Mouse (Mus musculus) retina, embryonic 14.5 days (tissue): Measurements from ENCODE around the gene Gm6525.

Source experiments
- DNase-seq: peaks from one replicate; pipeline ENCODE4 v3.0.0-alpha.2; 2015; ENCODE audit warnings: low spot score

Gm6525 gene

DNA sequence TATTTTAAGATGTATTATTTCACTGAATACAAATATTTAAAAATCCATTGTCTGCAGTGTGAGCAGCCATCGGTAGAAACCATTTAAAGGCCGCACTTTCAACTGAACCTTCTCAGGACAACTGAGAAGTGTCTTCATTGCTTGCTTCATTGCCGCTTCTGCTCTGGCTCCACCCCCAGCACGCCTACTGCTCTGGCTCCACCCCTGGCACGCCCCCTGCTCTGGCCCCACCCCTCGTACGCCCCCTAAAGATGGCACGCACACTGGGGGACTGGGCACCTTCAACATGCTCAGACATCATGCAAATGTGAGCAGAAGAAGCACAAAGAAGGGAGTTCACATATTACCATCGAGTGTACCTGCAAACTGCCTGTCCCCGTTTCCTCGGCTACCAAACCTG, 1.5 kb upstream of the Gm6525 start:
- no peak for DNase-seq

DNA sequence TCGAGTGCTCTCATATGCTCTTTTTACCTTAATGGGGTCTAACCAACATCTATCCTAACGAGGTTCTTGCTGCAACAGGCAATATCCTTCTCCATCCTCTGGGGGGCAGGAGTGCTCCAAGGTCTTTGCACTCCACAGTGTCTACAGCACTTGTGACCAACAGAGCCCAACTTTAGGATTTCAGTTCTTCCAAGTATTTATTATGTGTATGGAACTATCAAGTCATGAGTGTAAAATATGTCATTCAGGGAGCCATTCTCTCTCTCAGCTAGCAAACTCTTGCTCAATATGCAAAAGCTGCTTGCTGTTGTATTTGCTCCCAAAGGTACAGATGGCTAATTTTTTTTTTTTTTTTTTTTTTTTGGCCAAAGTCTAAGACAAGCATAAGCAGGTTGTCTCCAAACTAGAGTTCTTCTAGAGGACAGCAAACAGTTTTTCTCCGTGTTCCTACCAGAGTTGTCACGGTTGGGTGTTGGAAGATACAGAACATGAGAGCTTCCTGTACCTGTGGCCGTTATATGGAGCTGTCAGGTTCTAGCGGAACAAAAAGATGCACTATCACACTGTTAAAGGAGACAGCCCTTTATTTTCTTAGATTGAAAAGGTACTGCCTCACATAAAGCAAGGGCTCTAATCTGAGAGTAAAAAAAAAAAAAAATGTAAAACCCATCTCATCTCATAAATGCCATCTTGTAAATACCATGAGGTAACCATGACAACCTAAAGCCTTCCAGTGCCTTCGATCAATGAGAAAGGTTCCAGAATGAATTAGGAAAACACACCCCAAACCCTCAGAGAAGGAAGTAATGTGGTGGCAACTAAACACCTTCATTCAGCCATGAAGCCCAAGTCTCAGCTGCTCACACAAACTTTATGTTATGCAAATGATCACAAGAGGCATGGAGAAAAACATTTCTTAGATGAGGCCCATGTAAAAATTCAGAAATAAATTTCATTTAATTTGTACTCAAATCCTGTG, 1.7 kb downstream of the Gm6525 start:
- peak; percentile 86 for DNase-seq

DNA sequence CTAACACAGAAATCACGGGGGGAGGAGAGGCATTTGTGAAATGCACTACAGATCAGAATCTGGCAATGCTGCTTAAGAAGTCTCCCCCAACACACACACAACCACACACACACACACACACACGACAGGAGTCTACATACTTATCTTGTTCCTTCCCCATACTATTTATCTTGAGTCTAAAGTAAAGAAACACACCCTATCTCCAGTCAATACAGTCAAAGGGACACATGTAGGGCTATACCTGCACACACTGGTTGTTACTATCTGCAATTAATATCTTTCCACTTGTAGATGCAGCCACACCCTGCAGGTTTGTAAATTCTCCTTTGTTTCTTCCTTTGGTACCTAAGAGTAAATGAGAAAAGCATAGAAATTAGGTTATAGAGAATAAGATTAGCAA, 3.9 kb downstream of the Gm6525 start:
- DNase-seq: no peak

DNA sequence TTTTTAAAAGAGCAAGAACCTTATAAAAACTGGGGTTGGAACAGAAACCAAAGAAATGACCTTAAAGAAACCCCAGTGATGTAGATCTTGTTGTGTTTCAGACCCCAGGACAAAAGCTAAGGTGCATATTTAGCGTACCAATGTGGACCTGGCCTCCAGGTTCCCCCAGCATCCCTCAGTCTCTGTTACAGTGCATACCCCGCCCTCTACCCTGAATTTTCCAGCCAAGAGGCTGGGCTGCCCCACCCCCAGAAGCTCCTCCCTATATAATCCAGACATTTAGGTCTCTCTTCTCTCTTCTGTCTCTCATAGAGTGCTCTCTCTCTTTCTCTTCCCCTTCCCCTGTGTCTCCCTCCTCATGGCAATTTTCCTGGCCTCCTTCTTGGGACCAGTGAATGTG, 6.4 kb downstream of the Gm6525 start:
- no peak for DNase-seq

DNA sequence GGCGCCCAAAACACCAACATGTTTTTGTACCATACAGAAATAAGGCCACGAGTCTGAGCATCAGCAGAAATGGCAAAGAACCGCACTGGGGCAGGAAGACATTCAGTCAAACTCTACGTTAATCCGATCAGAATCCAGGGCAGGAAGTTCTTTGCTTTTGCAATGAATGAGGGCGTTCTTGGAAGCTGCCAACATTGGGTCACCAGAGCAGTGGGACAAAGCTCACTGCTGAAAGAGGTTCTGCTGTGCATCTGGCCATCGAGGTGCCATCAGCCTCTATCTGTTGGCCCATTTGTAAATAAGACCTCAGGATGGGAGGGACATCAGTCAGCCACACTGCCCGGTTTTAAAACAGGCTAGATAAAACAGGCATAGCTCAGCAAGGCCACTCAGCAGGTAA, 7.2 kb downstream of the Gm6525 start:
- DNase-seq: no peak

DNA sequence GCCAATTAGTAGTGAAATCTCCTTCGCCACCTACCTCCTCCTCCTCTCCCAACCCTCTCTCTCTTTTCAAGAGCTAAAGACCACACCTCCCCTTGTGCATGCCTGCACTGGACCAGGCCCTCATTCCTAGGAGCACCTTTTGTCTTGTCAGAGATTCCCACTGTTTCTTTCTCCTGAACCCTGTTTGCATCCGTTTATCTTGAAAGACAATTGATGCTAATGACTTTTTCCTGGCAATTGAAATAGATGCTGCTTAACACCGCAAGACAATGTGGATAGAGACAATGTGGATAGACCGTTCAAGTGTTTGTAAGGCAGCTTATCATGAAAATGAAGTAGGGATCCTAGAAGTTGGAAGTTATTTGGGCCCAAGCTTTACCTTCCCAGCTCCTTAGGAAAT, 7.8 kb downstream of the Gm6525 start:
- DNase-seq: no peak

DNA sequence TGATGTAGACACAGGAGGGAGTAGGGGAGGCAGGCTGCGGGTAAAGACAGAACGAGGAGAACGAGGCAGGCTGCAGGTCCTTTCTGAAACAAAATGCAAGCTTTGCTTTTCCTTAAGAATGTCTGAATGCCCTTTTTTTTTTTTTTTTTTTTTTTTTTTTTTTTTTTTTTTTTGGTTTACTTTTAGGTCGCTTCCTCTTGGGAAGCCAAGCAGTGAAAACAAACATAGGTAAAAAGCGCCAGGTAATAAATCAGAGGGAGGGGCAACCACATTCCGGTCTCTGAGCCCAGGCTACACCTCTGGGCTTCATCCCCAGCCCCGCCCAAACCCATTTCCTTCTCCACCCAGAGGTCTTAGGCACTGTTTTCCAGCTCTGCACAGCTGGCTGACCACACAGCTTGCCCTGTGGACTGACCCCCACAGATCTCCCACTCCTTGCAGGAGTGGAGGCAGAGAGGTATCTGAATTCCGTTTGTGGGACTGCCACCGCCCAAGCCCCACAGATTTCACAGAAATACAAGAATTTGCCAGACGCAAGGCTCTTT, 15.8 kb downstream of the Gm6525 start:
- no peak for DNase-seq

DNA sequence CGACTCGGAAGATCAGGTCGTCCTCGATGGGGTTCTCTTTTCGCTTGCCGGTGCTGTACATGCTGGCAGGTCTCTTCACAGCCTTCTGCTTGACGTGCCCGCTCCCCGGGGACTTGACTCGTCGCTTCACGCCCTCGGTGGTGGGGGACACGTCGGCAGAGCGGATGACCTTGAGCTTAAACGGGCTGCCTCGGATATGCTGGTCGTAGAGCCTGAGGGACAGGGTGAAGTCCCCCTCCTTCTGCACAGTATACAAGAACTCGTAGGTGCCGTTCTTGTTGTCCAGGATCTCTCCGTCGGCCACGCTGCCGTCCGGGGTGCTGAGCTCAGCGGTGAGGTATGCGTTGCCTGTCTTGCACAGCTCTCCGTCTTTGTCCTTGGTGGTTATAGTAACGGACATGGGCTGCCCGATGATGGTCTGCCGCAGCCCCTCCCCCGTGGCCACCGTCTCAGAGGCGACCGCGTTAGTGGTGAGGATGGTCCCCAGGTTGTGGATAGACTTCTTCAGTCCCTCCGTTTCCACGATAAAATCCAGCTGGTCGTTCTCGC, 16.7 kb downstream of the Gm6525 start:
- peak; percentile 13 for DNase-seq

DNA sequence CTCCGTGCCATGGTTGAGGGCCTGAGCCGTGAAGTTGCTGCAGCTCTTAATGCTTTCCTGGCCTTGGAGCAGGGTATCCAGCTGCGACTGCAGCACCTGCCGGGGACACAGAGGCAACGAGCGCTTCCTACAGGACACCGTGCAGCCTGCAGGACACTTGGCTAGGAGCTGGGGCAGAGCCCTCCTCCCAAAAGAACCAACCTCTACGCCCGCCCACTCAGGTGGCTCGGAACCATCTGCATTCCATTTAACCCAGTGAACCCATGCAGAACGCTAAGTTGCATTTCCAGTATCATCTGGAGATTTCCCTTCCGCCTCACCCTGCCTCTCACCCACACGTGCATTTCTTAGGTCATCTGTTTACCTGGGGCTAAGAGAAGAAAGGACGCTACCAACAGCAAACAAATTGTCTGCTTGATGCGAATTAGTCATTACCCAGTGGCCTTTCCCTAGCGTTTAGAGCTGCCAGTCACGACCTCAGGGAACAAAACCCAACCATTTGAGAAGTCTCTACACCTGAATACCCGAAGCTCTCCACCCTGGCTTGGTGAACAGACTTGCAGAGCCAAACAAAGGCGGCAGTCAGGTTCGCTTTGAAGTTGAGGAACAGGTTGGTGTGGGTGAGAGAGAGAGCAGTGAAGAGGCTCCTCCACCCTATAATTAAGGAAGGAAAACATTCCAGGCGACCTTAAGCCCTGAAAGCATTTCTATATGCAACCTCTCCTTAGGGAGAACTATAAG, 17.4 kb downstream of the Gm6525 start:
- no peak for DNase-seq

DNA sequence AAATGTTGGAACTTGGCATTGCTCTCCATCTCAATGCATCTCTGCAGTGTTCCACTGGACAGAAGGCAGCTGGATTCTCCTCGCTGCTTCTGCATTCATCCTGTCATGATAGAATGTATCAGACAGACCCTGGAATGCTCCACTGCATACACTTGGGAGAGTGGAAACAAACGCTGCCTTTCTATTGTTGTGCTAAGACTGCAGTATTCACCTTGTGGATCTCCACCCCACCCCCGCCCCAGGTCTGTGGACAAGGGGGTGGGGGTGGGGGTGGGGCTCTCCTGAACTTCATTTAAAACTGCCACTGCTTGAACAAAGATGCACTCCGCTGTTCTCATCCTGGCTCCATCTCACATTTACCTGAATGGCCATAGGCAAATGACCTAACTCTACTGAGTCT, 20.0 kb downstream of the Gm6525 start:
- DNase-seq: no peak

DNA sequence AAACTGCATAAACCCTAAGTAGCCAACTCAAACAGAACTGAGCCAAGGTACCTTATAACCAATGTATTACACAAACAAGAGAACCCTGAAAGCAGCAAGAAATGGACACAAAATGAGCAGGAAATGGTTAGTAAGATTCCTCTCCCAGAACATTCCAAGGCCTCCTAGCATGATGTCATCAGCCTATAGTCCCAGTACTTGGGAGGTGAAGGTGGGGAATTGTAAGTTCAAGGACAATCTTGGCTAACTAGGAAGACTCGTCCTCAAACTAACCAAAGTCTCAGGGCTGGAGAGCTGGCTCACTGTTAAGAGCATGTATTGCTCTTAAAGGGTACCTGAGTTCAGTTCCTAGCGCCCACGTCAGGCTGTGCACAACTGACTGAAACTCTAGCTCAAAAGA, 24.3 kb downstream of the Gm6525 start:
- no peak for DNase-seq

DNA sequence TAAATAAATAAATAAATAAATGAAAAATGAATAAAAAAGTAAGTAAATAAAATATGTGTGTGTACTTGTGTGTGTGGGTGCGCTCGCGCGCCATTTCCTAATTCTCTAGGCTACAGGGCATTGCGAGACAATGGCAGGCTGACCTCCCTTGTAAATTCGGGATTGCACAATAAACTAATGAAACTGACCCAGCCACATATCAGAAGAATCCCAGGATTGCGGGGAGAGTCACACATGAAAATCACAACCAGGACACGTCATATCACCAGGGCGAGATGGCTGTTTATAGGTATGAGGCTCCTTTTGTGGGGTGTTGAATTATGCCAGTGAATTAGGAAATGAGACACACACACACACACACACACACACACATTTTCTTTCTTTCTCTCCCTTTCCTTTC, 25.6 kb downstream of the Gm6525 start:
- no peak for DNase-seq

DNA sequence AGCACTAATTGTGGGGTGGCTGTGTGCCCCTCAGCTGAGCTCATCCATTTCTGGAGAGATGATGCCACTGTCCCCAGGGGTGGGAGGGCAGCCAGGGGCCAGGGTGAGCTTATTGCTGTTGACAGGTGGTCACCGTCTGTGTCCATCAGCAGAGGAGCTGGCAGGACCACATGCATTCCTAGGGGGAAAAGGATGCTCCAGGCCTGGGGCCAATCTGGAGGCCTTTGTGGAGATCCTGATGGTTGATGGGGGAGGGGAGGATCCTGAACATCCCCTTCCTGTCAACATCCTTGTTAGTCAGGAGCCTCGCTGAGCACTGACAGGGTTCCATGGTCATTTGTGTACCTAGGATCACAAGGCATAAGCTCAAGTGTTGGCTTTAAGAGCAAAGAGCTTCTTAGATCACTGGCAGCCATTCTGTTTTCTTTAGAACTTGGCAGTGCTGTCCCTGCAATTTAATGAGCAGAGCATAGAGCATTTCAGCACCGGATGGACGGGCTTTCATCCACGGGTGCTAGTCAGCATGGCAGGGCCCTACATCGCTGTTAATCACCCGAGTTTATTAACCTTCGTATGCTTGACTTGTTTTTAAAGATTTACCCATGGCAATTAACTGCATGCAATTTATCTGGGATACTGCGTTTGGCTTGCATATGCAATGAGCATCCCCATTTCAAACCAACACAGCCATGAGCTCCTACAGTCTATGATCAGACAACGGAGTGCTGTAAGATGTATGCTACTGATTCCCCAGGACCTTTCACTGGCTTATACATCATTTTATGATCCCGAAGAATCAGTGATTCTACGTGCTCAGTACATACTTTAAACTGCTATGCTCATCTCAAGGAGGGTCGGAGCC, 26.9 kb downstream of the Gm6525 start:
- DNase-seq: peak; percentile 80

DNA sequence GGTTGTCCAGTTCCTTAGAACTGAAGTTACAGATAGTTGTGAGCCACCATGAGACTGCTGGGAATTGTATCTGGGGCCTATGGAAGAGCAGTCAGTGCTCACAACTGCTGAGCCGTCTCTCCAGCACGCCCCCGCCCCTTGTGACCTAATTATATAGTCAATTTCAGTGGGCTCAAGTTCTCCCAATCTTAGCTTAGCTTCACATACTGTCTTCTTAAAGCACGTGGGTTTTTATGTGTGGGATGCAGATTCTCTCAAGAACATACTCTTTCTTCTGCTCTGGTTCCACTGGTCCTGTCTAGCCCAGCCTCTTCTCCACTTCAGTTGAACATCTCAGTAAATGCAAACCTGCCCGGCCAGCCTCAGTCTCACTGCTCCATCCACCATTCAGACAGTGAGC, 30.7 kb downstream of the Gm6525 start:
- no peak for DNase-seq

DNA sequence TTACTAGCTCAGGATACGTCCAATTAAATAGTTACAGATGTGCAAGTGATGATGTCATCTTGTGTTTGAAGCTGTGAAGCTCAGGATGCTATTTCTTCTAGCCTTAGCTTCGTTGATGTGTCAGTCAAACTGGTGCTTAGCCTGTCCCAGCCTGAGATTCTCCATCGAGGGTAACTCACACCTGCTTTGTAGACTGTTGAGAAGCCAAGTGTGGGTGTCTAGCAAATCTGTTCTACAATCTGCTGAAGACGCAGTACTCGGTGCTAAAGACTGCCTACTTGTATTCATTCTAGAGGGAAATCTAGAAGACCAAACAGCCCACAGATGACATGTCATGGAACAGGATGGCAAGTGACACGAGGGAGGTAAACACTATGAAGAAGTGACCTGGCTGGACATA, 31.7 kb downstream of the Gm6525 start:
- no peak for DNase-seq

DNA sequence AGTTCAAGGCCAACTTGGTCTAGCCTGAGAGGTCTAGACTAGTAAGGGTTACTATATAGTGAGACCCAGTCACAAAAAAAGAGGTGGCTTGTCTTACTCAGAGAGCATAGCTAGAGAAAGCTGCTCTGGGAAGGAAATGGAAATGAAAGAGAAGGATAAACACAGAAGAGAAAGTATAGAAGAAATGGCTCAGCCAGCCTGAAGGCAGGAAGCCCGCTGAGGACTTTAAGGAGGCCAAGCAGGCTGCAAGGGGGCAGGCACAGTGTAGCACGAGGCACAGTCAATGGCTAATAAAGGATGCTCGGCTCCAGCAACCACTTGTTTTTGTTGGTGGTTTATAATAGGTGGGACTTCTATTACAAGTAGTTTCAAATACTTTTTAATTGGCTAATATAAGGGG, 32.2 kb downstream of the Gm6525 start:
- no peak for DNase-seq

DNA sequence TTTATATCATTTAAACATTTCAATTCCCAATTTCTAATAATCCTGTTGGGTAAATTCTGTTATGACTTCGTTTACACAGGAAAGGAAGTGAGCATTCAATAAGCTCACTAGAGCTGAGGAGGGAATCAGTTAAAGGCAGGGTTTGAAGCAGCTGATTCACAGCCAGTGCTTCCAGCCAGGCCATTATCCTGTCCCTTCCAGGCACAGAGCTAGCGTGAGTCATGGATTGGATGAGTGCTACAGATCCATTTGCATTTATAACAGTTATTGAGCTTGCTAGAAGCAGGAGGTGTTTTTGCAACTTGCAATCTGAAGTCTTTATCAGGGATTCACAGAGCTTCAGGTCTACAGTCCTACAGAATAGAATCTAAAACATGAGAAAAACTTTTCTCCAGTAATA, 33.5 kb downstream of the Gm6525 start:
- DNase-seq: no peak

DNA sequence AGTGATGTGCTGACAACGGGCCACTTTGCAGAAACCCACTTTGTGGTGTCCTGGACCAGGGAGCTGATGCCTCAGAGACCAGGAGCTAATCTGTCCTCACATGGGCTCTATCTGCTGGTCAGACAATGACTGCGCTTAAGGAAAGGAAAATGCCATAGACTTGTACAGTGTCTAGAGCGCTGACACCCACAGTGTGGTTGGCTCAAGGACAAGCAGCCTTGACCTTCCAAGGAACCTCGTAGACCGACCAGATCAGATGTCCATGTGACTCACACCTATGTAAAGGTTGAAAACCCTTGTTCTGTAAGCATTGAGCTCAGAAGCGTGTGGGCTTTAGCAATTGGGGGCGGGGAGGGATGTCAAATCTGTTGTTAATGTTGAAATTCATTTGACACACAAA, 34.6 kb downstream of the Gm6525 start:
- DNase-seq: no peak

DNA sequence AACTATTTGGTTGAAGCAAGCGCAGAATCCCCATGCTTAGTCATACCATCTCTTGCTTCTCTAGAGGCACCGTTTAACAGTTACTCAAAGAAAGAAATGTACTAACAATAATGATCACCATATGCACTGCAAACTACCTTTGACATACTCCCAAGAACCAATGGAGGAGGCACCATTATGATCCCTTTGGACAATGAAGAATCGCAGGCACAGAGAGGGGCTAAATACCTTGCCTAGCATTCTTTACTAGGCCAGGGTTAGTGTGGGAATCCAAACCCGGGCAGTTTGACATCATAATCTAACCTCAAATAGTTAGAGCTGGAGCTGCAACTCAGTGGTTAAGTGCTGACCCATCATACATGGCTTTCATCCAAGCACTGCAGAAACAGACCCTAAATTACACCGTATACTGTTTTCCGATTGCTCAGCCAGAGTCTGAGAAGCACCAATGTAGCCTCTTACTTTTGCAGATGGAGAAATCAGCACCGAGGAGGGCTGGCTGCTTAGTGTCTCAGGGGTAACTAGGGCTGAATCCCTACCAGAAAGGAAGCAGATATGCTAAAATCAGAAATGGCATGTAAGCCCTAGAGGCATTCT, 35.1 kb downstream of the Gm6525 start:
- no peak for DNase-seq

DNA sequence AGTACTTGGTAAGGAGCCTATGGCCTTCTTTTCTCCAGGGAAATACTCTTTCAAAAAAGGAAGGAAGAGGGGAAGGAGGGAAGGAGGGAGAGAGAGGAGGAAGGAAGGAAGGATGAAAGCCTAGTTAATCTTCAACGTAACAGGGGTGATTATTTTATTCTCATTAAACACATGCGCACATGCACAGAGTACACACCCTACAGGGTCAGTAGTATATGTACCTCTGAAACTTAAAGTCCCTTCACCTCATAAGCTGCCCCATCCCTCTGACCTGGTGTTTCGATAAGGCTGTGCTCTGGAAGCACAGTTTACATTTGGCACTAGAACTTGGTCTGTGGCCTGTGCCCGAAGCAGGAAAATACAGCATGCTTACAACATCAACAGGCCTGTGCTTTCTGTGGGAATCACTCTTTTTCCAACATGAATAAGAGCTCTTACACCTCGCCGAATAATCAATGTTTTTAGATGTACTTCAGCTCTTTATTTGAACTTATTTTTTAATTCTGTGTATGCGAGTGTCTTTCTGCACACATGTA, 37.5 kb downstream of the Gm6525 start:
- DNase-seq: no peak

DNA sequence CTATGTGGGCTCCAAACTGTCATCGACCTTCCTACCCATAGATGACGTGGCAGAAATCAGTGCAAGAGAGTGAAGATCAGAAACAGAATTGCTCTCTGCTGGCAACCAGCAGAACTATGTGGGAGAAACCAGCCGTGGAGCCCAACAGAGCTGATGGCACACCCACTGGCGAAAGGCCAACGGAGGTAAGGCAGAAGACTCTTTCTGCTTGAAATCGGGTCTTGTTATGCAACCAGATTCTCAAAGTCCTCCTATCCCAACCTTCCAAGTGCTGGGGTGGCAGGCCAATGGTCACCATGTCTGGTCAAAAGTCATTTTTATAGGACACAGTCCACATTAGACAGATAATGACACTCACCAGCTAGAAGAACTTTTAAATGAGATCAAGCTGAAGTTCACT, 40.6 kb downstream of the Gm6525 start:
- DNase-seq: no peak
